Mouse (Mus musculus) CD8-positive naive resting alpha-beta T cell, adult 57 days (primary cell): ENCODE measurements around the gene Stt3b. TPM values are rescaled to one million over a fixed set of nuclear protein-coding genes. Genes with fewer than 3 reads are reported as not detected.

Source experiments
- total RNA-seq: library from RNA; stranded (reverse); gene quantifications from one replicate; pipeline ENCODE4 v1.2.4, GENCODE M21; 2023

The Stt3b gene
- 68.5 TPM for total RNA-seq

DNA sequence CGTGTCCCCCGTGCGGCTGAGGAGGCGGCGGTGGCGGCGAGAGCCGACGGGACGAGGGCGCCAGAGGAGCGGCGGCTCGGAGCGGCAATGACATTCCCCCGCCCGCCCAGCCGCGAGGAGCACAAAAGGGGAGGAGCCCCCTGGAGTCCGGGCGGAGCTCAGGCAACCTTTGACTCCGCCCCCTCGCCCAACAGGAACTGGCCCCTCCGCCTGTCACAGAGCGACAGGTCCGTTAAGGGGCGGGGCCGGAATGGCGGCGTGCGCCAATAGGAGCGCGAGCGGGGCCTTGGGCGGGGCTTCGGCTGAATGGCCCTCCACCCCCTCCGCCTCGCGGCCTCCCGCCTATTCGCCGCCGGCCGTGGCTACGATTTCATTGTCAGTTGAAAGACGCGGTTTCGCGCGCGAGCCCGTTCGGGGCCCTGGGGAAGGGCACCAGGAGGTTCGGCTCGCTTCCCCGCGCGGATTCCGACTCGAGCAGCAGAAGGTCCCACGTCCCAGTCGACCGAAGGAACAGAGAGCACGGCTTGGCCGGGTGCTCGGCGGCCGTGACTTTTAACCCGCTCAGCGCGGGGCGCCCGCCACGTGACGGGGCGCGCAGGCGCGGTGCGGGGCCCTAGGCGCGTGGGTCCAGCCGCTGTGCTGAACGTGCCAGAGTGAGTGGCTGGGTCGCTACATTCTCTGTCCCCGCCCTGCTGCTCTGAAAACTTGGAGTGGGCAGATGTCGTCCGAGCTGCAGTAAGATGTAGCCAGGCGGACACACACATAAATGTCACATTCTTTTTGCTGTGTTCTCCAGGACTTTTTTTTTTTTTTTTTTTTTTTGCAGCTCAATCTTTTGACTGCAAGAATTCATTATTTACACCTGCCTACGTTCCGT lies at the start of gene Stt3b:
Gene Stt3b (minus strand): TSS at position 76 of the 877 bp plus-strand sequence.

